Mouse (Mus musculus) ovary, adult 18-20 months (tissue): ENCODE results near the gene Kctd6.
"Not testable (repeated sequence)": the region's sequence is repeated elsewhere in the genome, so short reads cannot be mapped to it uniquely, and the experiment has no call there.

ENCODE experiments used
- DNase-seq: peaks from one replicate; pipeline ENCODE4 v3.0.0; 2022; ENCODE audit warnings: low spot score, mixed read lengths

Kctd6 gene

GRCm38 (mm10) chr14:8213803-8214224, at the start of gene Kctd6:
Gene Kctd6, plus strand, starts transcription at chr14:8214140.
- DNase-seq: peak; percentile 98

- no peak for DNase-seq
Observed at GRCm38 (mm10) chr14:8164463-8164862, 49.5 kb upstream of the Kctd6 start.

DNA sequence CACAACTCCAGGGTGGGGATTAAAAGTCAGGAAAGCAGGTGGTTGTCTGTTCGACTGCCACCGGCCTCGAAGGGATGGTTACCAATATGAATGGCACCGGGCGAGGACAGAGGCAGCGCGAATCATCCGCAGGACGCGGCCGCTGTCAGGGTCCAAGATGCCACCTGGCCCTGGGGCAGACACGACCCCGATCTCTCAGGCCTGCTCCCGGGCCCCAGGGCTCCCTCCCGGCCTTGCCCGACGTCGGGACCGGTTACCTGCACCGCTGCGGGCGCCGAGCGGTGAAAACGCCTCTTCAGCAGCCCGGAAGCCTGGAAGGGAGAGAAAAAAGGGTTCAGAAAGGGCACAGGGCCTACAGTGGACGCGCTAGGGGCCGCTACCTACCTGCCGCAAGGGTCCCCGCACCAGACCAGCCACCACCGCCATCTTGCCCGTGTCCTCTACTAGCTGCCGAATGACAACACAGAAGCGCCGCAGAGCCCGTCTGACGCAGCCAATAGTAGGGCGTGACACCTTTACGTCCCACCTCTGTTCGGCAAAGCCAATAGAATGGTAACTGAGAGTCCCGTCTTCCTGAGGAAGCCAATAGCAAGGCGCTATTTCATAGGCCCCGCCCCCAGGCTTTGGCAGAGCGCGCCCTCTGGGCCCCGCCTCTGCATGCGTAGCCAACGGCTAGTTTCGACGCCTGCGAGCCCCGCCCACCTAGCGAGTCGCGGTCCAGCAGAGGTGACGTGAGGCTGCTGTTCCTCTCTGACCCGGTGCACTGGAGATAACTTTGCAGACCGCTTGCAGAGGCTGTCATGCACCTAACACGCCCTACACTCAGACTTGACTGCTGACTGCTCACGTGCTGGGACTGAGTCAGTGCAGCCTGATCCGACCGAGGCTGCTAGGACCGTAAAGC, 41.2 kb upstream of the Kctd6 start, which contains the start of gene Pdhb:
TSS of gene Pdhb (minus strand) at position 519 of the 904 bp plus-strand sequence.
- DNase-seq: peak; percentile 98

GRCm38 (mm10) chr14:8173542-8174250, 40.2 kb upstream of the Kctd6 start:
- not testable (repeated sequence) for DNase-seq

- DNase-seq: no peak
Observed at GRCm38 (mm10) chr14:8174634-8175033, 39.3 kb upstream of the Kctd6 start.

DNA sequence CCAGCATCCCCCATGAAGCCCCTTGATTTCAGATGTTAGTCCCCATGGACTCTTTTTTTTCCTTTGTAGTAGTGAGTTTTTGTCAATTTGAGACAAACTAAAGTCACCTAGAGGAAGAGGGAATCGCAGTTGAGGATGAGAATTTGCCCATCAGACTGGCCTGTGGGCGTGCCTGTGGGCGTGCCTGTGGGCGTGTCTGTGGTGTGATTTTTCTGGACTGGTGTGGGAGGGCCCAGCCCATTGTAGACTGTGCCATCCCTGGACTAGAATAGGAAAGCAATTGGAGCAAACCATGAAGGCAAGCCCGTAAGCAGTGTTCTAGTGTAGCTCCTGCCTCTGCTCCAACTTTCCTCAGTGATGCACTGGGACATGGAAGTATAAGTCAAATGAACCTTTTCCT, 37.7 kb upstream of the Kctd6 start:
- no peak for DNase-seq

DNA sequence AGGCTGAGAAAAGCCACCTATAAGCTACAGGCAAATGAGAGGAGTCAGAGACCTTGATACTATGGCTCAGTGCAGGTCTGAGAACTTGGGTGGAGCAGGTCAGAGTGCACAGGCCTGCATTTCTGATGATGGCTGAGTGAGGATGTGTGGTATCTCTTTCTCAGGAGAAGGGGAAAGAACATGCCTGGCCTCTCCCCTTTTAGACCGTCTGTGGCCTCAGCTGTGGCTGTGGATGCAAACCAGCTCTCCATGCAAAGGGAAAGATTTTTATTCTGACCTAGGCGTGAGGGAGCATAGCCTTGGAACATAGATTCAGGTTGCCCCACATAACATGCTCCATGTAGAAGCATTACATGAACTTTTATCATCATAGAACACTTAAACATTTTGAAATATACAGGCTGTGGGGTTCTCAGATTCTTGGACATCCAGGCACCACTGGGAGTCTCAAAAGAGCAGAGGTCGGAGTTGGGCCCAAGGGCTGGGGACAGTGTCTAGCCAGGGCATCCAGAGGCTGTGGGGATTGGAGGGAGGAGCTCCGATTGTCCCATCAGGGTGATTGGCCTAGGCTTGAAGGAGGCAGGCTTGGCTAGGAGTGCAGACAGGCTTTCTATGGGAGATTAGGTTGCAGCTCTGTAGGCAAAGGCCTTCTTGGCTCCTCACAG, 33.4 kb upstream of the Kctd6 start:
- DNase-seq: no peak

DNA sequence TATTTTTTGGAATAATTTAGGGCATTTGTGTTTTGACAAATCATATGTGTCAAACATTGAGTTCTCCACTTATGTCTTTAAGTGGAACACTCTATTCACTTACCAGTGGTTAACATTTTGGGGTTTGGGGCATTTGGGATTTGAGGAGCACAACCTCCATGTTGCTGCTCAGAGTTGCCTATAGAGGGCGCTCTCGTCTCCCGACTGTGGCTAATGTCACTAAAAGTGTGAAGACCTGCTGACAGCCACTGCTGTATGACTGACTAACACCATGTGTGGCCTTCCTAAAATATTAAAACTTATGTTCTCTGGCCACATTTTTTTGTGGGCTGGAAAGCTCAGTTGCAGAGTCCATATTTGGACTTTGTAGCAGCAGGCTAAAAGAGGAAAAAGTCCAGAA, 30.6 kb upstream of the Kctd6 start:
- no peak for DNase-seq

GRCm38 (mm10) chr14:8186278-8187045, 27.5 kb upstream of the Kctd6 start:
- peak; percentile 59 for DNase-seq

- no peak for DNase-seq
Observed at GRCm38 (mm10) chr14:8190556-8190955, 23.4 kb upstream of the Kctd6 start.

DNA sequence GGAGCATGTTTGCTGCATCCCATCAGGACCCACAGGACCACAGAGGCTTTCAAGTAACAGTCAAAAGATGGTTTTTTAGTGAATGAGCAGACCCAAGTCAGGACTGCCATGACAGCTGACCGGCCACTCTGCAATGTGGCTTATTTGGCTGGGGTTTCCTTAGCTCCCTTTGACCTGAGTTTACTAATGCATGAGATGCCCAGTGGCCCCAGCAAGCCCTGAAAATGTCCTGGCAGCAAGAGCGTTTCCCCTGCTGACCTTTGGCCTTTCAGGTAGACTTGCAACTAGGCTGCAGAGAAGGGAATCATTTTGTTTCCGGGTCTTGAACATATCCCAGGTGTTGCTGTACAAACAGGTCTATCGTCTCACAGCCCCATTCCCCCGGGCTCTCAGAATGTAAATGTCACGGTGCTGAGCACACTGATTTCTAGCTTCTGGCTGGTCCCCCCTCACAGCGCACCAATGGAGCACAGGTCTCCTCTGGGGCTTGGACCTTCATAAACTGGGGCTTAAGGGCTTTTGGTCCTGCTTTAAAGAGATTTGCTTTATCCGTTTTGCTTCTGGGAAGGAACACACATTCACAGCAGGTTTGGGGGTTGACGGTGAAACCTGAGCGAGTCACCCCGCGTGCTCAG, 22.5 kb upstream of the Kctd6 start:
- DNase-seq: no peak

- no peak for DNase-seq
Observed at GRCm38 (mm10) chr14:8192727-8193126, 21.2 kb upstream of the Kctd6 start.

DNA sequence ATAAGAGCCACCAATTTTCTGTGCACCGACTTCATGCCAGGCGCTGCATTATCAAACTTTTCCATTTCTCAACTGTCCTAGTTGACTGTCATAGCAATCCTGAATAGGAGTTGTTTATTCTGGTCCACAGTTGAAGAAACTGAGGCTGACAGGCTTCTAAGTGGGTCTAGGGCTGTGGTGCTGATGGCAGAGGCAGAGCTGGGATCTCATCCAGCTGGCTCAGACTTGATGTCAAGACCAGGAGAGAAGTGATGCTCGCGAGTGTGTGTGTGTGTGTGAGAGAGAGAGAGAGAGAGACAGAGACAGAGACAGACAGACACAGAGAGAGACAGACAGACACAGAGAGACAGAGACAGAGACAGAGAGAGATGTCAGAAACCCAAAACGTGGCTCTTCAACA, 13.2 kb upstream of the Kctd6 start:
- DNase-seq: no peak

- DNase-seq: no peak
Observed at GRCm38 (mm10) chr14:8201715-8202114, 12.2 kb upstream of the Kctd6 start.

GRCm38 (mm10) chr14:8206179-8206910, 7.6 kb upstream of the Kctd6 start:
- DNase-seq: no peak

DNA sequence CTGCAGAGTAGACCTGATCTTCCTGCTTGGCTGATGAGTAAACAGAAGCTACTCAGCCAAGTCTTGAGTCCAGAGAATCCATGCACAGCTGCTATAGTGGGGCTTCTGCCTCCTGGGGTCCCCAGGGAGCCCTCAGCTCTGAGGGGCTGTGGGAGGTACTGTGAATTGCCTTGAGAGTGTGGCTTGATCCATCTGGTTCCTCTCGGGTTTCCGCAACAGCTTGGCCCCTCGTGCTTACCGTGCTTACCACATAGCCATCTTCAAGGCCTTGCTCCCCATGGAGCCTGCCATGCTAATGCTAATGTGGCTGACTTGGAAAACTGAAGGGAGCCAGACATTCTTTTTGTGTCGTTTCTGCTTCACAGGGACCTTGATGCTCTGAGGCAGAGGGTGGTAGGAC, 6.8 kb upstream of the Kctd6 start:
- DNase-seq: no peak

- no peak for DNase-seq
Observed at GRCm38 (mm10) chr14:8207543-8207942, 6.4 kb upstream of the Kctd6 start.

GRCm38 (mm10) chr14:8208876-8209275, 5.1 kb upstream of the Kctd6 start:
- no peak for DNase-seq

GRCm38 (mm10) chr14:8209896-8210295, 4.0 kb upstream of the Kctd6 start:
- no peak for DNase-seq

DNA sequence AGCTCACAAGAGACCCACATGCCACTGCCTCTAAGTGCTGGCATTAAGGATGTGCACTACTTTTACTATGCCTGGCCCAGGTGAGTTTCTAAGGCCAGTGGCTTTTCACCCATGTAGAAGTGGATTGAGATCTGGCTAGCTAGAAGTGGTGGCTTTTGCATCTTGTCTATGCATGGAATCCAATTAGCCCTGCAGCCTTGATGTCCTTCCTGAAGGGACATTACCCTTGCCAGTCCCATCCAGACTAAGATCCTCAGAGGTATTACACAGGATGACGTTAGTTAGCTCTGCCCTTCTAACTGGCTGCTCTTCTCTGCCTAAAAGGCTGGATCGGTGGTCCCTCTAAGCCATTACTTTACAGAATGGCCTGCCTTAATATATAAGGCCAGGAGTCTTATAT, 944 bp upstream of the Kctd6 start:
- DNase-seq: no peak
